Mouse (Mus musculus) E14TG2a.4 (cell line): ENCODE measurements around the gene Prrc2b.

Experiments
- CTCF ChIP-seq: conservative IDR thresholded peaks from 2 replicates; pipeline ENCODE4 v1.5.1; 2014; ENCODE audit warnings: low read length
- NANOG ChIP-seq: IDR thresholded peaks from 2 replicates; pipeline ENCODE4 v1.6.1; 2014; ENCODE audit warnings: borderline replicate concordance, low read length, mixed read lengths
- POU5F1 ChIP-seq: IDR thresholded peaks from 2 replicates; pipeline ENCODE4 v1.6.1; 2014; ENCODE audit warnings: low read length, borderline replicate concordance

DNA sequence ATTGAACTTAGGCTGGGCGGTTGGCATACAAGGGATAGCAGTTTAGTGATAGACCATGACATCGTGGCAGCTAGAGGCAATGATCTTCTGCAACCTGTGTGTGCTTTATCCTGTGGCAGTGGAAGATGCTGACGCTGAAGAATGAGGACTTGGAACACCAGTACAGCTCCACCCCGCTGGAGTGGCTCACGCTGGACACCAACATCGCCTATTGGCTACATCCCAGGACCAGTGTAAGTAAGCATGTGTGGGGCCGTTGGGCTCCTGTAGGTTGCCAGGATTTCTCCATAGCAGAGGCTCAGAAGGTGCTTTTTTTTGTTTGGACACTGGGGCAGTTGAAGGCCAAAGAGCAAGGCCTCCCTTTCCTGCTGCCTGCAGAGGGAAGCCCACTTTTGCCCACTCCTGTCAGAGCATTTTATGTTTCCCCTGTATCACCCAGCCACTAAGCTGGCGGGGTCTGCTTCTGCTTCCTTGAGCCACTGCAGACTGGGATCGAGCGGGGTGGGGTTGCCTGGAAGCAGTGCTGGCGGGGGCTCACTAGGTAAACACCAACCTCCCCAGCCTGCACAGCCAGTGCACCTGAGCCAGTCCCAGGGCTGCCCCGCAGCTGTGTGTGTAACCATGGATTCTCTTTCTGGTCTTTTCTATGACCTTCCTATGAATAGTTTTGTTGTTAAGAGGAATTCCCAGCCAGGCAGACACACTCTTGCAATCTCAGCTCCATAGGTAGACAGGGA lies 101.1 kb downstream of the Prrc2b start:
- TF ChIP-seq CTCF: no peak
- TF ChIP-seq POU5F1: no peak
- TF ChIP-seq NANOG: no peak
